Mouse (Mus musculus): ENCODE results near the gene Rnaseh2b. TPM values are rescaled to one million over a fixed set of nuclear protein-coding genes. Genes with fewer than 3 reads are reported as not detected.

Rnaseh2b gene
- polyA plus RNA-seq (2014; fragmentation: Nextera tagmentation; extraction: Ambion mirVana) = 54.7 and 59.6 TPM in 2 replicates

- Histone ChIP-seq H3K27me3 (ENCODE audit: control insufficient read depth, insufficient read depth, low read length) (no peaks in the 10 kb centered on the region), H3K9me3 (ENCODE audit: control insufficient read depth, low read length) (no peaks in the 10 kb centered on the region), H3K4me3 (ENCODE audit: low read depth, low read length) (peak within 1 kb of the TSS; percentile 46), H3K27ac (ENCODE audit: low read depth, low read length) (0 out of 2 replicates have a peak within 1 kb of the TSS, but pooled peaks have one; percentile 14), H3K4me1 (ENCODE audit: control insufficient read depth, insufficient read depth, low read length) (peaks cover 4% of the 10 kb centered on the region; the same call in 1 of the 2 replicates), H3K4me2 (ENCODE audit: low read depth) (peak within 1 kb of the TSS; percentile 98), H3K36me3 (ENCODE audit: control insufficient read depth, insufficient read depth, low read length) (no peaks in the 10 kb centered on the region), H3K9ac (ENCODE audit: low read length) (peak within 1 kb of the TSS; percentile 63)
- peak; percentile 74 for DNase-seq (ENCODE audit: low spot score)
- WGBS = under 1% methylated on average over 56 of the region's 60 CpGs
- peak; percentile 74 for ATAC-seq (ENCODE audit: insufficient read depth, low FRiP score, low TSS enrichment)
Observed at GRCm38 (mm10) chr14:62292488-62293339, at the start of gene Rnaseh2b, which contains the start of gene Dleu7. TSS of gene Rnaseh2b (plus strand) at chr14:62292589. TSS of gene Dleu7 (minus strand) at chr14:62293047.

GRCm38 (mm10) chr14:62243530-62243929 is 48.9 kb upstream of the Rnaseh2b start:
- no peak overlapping the region for H3K4me2 ChIP-seq (ENCODE audit: low read depth)
- H3K4me3 ChIP-seq (ENCODE audit: low read depth, low read length) = no peak overlapping the region
- no peaks in the 10 kb centered on the region for H3K36me3 ChIP-seq (ENCODE audit: control insufficient read depth, insufficient read depth, low read length)
- WGBS = 70% methylated on average over 2 of the region's 2 CpGs
- DNase-seq (ENCODE audit: low spot score) (no peak), ATAC-seq (ENCODE audit: insufficient read depth, low FRiP score, low TSS enrichment) (no peak)
- H3K27me3 ChIP-seq (ENCODE audit: control insufficient read depth, insufficient read depth, low read length) = no peaks in the 10 kb centered on the region
- no peak overlapping the region for H3K27ac ChIP-seq (ENCODE audit: low read depth, low read length)
- H3K9me3 ChIP-seq (ENCODE audit: control insufficient read depth, low read length) = no peaks in the 10 kb centered on the region
- H3K9ac ChIP-seq (ENCODE audit: low read length) = no peak overlapping the region
- no peaks in the 10 kb centered on the region for H3K4me1 ChIP-seq (ENCODE audit: control insufficient read depth, insufficient read depth, low read length)

- DNase-seq (ENCODE audit: low spot score) (no peak), ATAC-seq (ENCODE audit: insufficient read depth, low FRiP score, low TSS enrichment) (no peak)
- H3K4me2 ChIP-seq (ENCODE audit: low read depth) = no peak overlapping the region
- H3K9me3 ChIP-seq (ENCODE audit: control insufficient read depth, low read length) = no peaks in the 10 kb centered on the region
- H3K27ac ChIP-seq (ENCODE audit: low read depth, low read length) = no peak overlapping the region
- H3K4me3 ChIP-seq (ENCODE audit: low read depth, low read length) = no peak overlapping the region
- H3K27me3 ChIP-seq (ENCODE audit: control insufficient read depth, insufficient read depth, low read length) = no peaks in the 10 kb centered on the region
- no peak overlapping the region for H3K9ac ChIP-seq (ENCODE audit: low read length)
- WGBS = 22% methylated on average over 4 of the region's 4 CpGs
- no peaks in the 10 kb centered on the region for H3K4me1 ChIP-seq (ENCODE audit: control insufficient read depth, insufficient read depth, low read length)
- no peaks in the 10 kb centered on the region for H3K36me3 ChIP-seq (ENCODE audit: control insufficient read depth, insufficient read depth, low read length)
Observed at GRCm38 (mm10) chr14:62245557-62245956, 46.8 kb upstream of the Rnaseh2b start.

- H3K9ac ChIP-seq (ENCODE audit: low read length) = no peak overlapping the region
- H3K9me3 ChIP-seq (ENCODE audit: control insufficient read depth, low read length) = no peaks in the 10 kb centered on the region
- 69% methylated on average over 7 of the region's 7 CpGs for WGBS
- no peaks in the 10 kb centered on the region for H3K27me3 ChIP-seq (ENCODE audit: control insufficient read depth, insufficient read depth, low read length)
- no peaks in the 10 kb centered on the region for H3K4me1 ChIP-seq (ENCODE audit: control insufficient read depth, insufficient read depth, low read length)
- DNase-seq (ENCODE audit: low spot score) (no peak), ATAC-seq (ENCODE audit: insufficient read depth, low FRiP score, low TSS enrichment) (no peak)
- H3K4me2 ChIP-seq (ENCODE audit: low read depth) = no peak overlapping the region
- no peaks in the 10 kb centered on the region for H3K36me3 ChIP-seq (ENCODE audit: control insufficient read depth, insufficient read depth, low read length)
- no peak overlapping the region for H3K4me3 ChIP-seq (ENCODE audit: low read depth, low read length)
- H3K27ac ChIP-seq (ENCODE audit: low read depth, low read length) = no peak overlapping the region
Observed at GRCm38 (mm10) chr14:62248345-62248744, 44.0 kb upstream of the Rnaseh2b start.

GRCm38 (mm10) chr14:62248796-62249195 is 43.6 kb upstream of the Rnaseh2b start:
- Histone ChIP-seq H3K27ac (ENCODE audit: low read depth, low read length) (no peak overlapping the region), H3K36me3 (ENCODE audit: control insufficient read depth, insufficient read depth, low read length) (no peaks in the 10 kb centered on the region), H3K4me1 (ENCODE audit: control insufficient read depth, insufficient read depth, low read length) (no peaks in the 10 kb centered on the region), H3K4me3 (ENCODE audit: low read depth, low read length) (no peak overlapping the region), H3K27me3 (ENCODE audit: control insufficient read depth, insufficient read depth, low read length) (no peaks in the 10 kb centered on the region), H3K9me3 (ENCODE audit: control insufficient read depth, low read length) (no peaks in the 10 kb centered on the region), H3K4me2 (ENCODE audit: low read depth) (no peak overlapping the region), H3K9ac (ENCODE audit: low read length) (no peak overlapping the region)
- no peak for DNase-seq (ENCODE audit: low spot score)
- no peak for ATAC-seq (ENCODE audit: insufficient read depth, low FRiP score, low TSS enrichment)
- 85% methylated on average over 10 of the region's 10 CpGs for WGBS

- Histone ChIP-seq H3K4me1 (ENCODE audit: control insufficient read depth, insufficient read depth, low read length) (no peaks in the 10 kb centered on the region), H3K27me3 (ENCODE audit: control insufficient read depth, insufficient read depth, low read length) (no peaks in the 10 kb centered on the region), H3K36me3 (ENCODE audit: control insufficient read depth, insufficient read depth, low read length) (no peaks in the 10 kb centered on the region), H3K4me2 (ENCODE audit: low read depth) (no peak overlapping the region), H3K9ac (ENCODE audit: low read length) (no peak overlapping the region), H3K4me3 (ENCODE audit: low read depth, low read length) (no peak overlapping the region), H3K27ac (ENCODE audit: low read depth, low read length) (no peak overlapping the region), H3K9me3 (ENCODE audit: control insufficient read depth, low read length) (no peaks in the 10 kb centered on the region)
- 92% methylated on average over 2 of the region's 2 CpGs for WGBS
- ATAC-seq (ENCODE audit: insufficient read depth, low FRiP score, low TSS enrichment) = no peak
- DNase-seq (ENCODE audit: low spot score) = no peak
Observed at GRCm38 (mm10) chr14:62249251-62249650, 43.1 kb upstream of the Rnaseh2b start.

GRCm38 (mm10) chr14:62250046-62250445 is 42.3 kb upstream of the Rnaseh2b start:
- H3K27me3 ChIP-seq (ENCODE audit: control insufficient read depth, insufficient read depth, low read length) = no peaks in the 10 kb centered on the region
- H3K27ac ChIP-seq (ENCODE audit: low read depth, low read length) = no peak overlapping the region
- H3K4me3 ChIP-seq (ENCODE audit: low read depth, low read length) = no peak overlapping the region
- no peaks in the 10 kb centered on the region for H3K4me1 ChIP-seq (ENCODE audit: control insufficient read depth, insufficient read depth, low read length)
- no peak overlapping the region for H3K4me2 ChIP-seq (ENCODE audit: low read depth)
- WGBS = 81% methylated on average over 3 of the region's 3 CpGs
- no peak overlapping the region for H3K9ac ChIP-seq (ENCODE audit: low read length)
- ATAC-seq (ENCODE audit: insufficient read depth, low FRiP score, low TSS enrichment) (no peak), DNase-seq (ENCODE audit: low spot score) (no peak)
- no peaks in the 10 kb centered on the region for H3K9me3 ChIP-seq (ENCODE audit: control insufficient read depth, low read length)
- no peaks in the 10 kb centered on the region for H3K36me3 ChIP-seq (ENCODE audit: control insufficient read depth, insufficient read depth, low read length)

GRCm38 (mm10) chr14:62251999-62252398 is 40.4 kb upstream of the Rnaseh2b start:
- no peak for ATAC-seq (ENCODE audit: insufficient read depth, low FRiP score, low TSS enrichment)
- H3K36me3 ChIP-seq (ENCODE audit: control insufficient read depth, insufficient read depth, low read length) = no peaks in the 10 kb centered on the region
- H3K4me1 ChIP-seq (ENCODE audit: control insufficient read depth, insufficient read depth, low read length) = no peaks in the 10 kb centered on the region
- no peak overlapping the region for H3K4me3 ChIP-seq (ENCODE audit: low read depth, low read length)
- DNase-seq (ENCODE audit: low spot score) = peak; percentile 73
- no peak overlapping the region for H3K4me2 ChIP-seq (ENCODE audit: low read depth)
- WGBS = 12% methylated on average over 4 of the region's 4 CpGs
- H3K9ac ChIP-seq (ENCODE audit: low read length) = no peak overlapping the region
- no peak overlapping the region for H3K27ac ChIP-seq (ENCODE audit: low read depth, low read length)
- H3K9me3 ChIP-seq (ENCODE audit: control insufficient read depth, low read length) = no peaks in the 10 kb centered on the region
- H3K27me3 ChIP-seq (ENCODE audit: control insufficient read depth, insufficient read depth, low read length) = no peaks in the 10 kb centered on the region

GRCm38 (mm10) chr14:62254371-62254770 is 38.0 kb upstream of the Rnaseh2b start:
- ATAC-seq (ENCODE audit: insufficient read depth, low FRiP score, low TSS enrichment) (no peak), DNase-seq (ENCODE audit: low spot score) (peak; percentile 46)
- 26% methylated on average over 8 of the region's 8 CpGs for WGBS

More at GRCm38 (mm10) chr14:62254371-62254770, 38.0 kb upstream of the Rnaseh2b start:
- Histone ChIP-seq H3K4me3 (ENCODE audit: low read depth, low read length) (no peak overlapping the region), H3K4me1 (ENCODE audit: control insufficient read depth, insufficient read depth, low read length) (no peaks in the 10 kb centered on the region), H3K9ac (ENCODE audit: low read length) (no peak overlapping the region), H3K27ac (ENCODE audit: low read depth, low read length) (no peak overlapping the region), H3K4me2 (ENCODE audit: low read depth) (no peak overlapping the region), H3K36me3 (ENCODE audit: control insufficient read depth, insufficient read depth, low read length) (no peaks in the 10 kb centered on the region), H3K27me3 (ENCODE audit: control insufficient read depth, insufficient read depth, low read length) (no peaks in the 10 kb centered on the region), H3K9me3 (ENCODE audit: control insufficient read depth, low read length) (no peaks in the 10 kb centered on the region)

Data from neural tube, embryonic 11.5 days (tissue).